Mouse (Mus musculus): Measurements from ENCODE around the gene Rab30. TPM values are rescaled to one million over a fixed set of nuclear protein-coding genes. Genes with fewer than 3 reads are reported as not detected.
A peak's percentile ranks its signal among the peaks of the same experiment; 100 is the strongest.

The Rab30 gene
- polyA plus RNA-seq, 1 experiment, result 23.0 TPM

- DNase-seq, result no peak
- TF ChIP-seq POLR2A (IDR thresholded peaks at IDR 0.05; ENCODE audit: borderline replicate concordance, insufficient read depth, low read length) (no peak), CTCF (IDR thresholded peaks at IDR 0.05; ENCODE audit: borderline replicate concordance, insufficient read depth, low read depth, low read length) (no peak)
- Histone ChIP-seq H3K4me3 (replicated peaks; ENCODE audit: insufficient read depth, low read depth, low read length) (no peak overlapping the region), H3K4me1 (ENCODE audit: control insufficient read depth, insufficient read depth, low read length) (peaks cover 4% of the 10 kb centered on the region; the same call in 1 of the 2 replicates), H3K27ac (ENCODE audit: insufficient read depth, low read length) (no peak overlapping the region), H3K27me3 (ENCODE audit: control insufficient read depth, insufficient read depth, low read length) (no peaks in the 10 kb centered on the region)
- 91% methylated on average over 11 of the region's 11 CpGs for WGBS
These were observed 78.3 kb downstream of the Rab30 start for GRCm38 (mm10) chr7:92819656-92820055.

GRCm38 (mm10) chr7:92820410-92820809 is 79.0 kb downstream of the Rab30 start:
- DNase-seq, result no peak
- TF ChIP-seq CTCF (IDR thresholded peaks at IDR 0.05; ENCODE audit: borderline replicate concordance, insufficient read depth, low read depth, low read length), result no peak
- no peak for TF ChIP-seq POLR2A (IDR thresholded peaks at IDR 0.05; ENCODE audit: borderline replicate concordance, insufficient read depth, low read length)
- WGBS, result 84% methylated on average over 1 of the region's 1 CpGs
- Histone ChIP-seq H3K27ac (ENCODE audit: insufficient read depth, low read length) (no peak overlapping the region; the same call in 1 of the 2 replicates), H3K4me1 (ENCODE audit: control insufficient read depth, insufficient read depth, low read length) (peaks cover 4% of the 10 kb centered on the region; the same call in 1 of the 2 replicates), H3K4me3 (replicated peaks; ENCODE audit: insufficient read depth, low read depth, low read length) (no peak overlapping the region), H3K27me3 (ENCODE audit: control insufficient read depth, insufficient read depth, low read length) (no peaks in the 10 kb centered on the region)

DNA sequence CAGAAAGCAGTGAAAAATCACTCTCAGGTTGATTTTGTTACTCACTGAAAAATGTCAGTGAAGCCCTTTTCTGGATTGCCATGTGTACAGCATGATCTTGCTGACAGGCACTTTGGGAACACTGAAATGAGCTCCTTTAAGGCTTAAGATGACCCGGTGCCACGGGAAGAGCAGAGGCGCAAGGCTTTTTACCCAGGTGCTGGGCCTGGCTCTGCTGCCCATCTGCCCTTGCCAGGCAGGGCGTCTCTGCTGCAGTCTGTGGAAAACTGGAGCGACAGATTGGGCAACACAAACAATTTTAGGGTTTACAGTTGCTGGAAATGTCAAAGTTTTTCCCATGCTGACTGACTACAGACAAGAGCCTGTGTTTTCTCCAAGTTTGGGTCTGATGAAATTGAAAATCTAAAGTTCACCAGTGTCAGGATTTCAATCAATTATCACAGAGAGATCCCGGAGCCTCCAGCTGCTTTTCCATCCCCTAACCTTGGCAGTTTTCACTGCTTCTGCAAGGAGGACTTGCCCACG is 79.6 kb downstream of the Rab30 start:
- Histone ChIP-seq H3K27ac (ENCODE audit: insufficient read depth, low read length) (peak overlapping the region; percentile 19; the same call in 1 of the 2 replicates), H3K4me1 (ENCODE audit: control insufficient read depth, insufficient read depth, low read length) (peaks cover 4% of the 10 kb centered on the region; the same call in 1 of the 2 replicates), H3K27me3 (ENCODE audit: control insufficient read depth, insufficient read depth, low read length) (no peaks in the 10 kb centered on the region), H3K4me3 (replicated peaks; ENCODE audit: insufficient read depth, low read depth, low read length) (no peak overlapping the region)
- TF ChIP-seq POLR2A (IDR thresholded peaks at IDR 0.05; ENCODE audit: borderline replicate concordance, insufficient read depth, low read length) (no peak), CTCF (IDR thresholded peaks at IDR 0.05; ENCODE audit: borderline replicate concordance, insufficient read depth, low read depth, low read length) (no peak)
- DNase-seq, result peak; percentile 48 to 49
- WGBS, result 9% methylated on average over 7 of the region's 7 CpGs

GRCm38 (mm10) chr7:92821871-92822270 is 80.5 kb downstream of the Rab30 start:
- H3K4me1 ChIP-seq (ENCODE audit: control insufficient read depth, insufficient read depth, low read length), result peaks cover 4% of the 10 kb centered on the region; the same call in 1 of the 2 replicates
- TF ChIP-seq CTCF (IDR thresholded peaks at IDR 0.05; ENCODE audit: borderline replicate concordance, insufficient read depth, low read depth, low read length) (no peak), POLR2A (IDR thresholded peaks at IDR 0.05; ENCODE audit: borderline replicate concordance, insufficient read depth, low read length) (no peak)
- no peak for DNase-seq
- no peak overlapping the region for H3K4me3 ChIP-seq (replicated peaks; ENCODE audit: insufficient read depth, low read depth, low read length)
- H3K27me3 ChIP-seq (ENCODE audit: control insufficient read depth, insufficient read depth, low read length), result no peaks in the 10 kb centered on the region
- no peak overlapping the region for H3K27ac ChIP-seq (ENCODE audit: insufficient read depth, low read length)
- 56% methylated on average over 4 of the region's 4 CpGs for WGBS

DNA sequence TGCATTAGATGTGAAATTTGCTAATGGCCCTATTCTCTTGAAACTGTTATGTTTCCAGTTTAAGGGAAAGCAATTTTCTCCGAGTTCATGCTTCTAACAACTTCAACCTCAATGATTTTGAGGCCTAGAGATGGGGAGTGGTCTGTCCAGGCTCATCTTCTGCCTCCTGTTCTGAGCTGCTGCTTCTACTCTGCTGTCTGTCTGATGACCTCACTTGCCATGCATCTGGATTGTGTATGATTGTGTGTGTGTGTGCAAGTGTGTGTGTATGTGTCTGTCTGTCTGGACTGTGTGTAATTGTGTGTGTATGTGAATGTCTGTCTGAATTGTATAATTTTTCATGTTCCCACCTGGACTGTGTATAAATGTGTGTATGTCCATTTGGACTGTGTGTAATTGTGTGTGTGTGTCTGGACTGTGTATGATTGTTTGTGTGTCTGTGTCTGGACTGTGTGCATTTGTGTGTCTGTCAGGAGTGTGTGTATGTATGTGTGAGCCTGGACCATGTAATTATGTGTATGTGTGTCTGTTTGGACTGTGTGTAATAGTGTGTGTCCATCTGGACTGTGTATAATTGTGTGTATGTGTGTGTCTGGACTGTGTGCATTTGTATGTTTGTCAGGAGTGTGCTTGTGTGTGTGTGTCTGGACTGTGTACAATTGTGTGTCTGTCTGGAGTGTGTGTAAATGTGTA is 81.2 kb downstream of the Rab30 start:
- WGBS, result 59% methylated on average over 1 of the region's 1 CpGs
- no peak for TF ChIP-seq CTCF (IDR thresholded peaks at IDR 0.05; ENCODE audit: borderline replicate concordance, insufficient read depth, low read depth, low read length)
- no peak for TF ChIP-seq POLR2A (IDR thresholded peaks at IDR 0.05; ENCODE audit: borderline replicate concordance, insufficient read depth, low read length)
- no peaks in the 10 kb centered on the region for H3K27me3 ChIP-seq (ENCODE audit: control insufficient read depth, insufficient read depth, low read length)

GRCm38 (mm10) chr7:92826248-92826647 is 84.8 kb downstream of the Rab30 start:
- no peak for TF ChIP-seq CTCF (IDR thresholded peaks at IDR 0.05; ENCODE audit: borderline replicate concordance, insufficient read depth, low read depth, low read length)
- TF ChIP-seq POLR2A (IDR thresholded peaks at IDR 0.05; ENCODE audit: borderline replicate concordance, insufficient read depth, low read length), result no peak
- WGBS, result 97% methylated on average over 3 of the region's 3 CpGs
- Histone ChIP-seq H3K4me1 (ENCODE audit: control insufficient read depth, insufficient read depth, low read length) (peaks cover 4% of the 10 kb centered on the region; the same call in 1 of the 2 replicates), H3K27me3 (ENCODE audit: control insufficient read depth, insufficient read depth, low read length) (no peaks in the 10 kb centered on the region), H3K27ac (ENCODE audit: insufficient read depth, low read length) (no peak overlapping the region), H3K4me3 (replicated peaks; ENCODE audit: insufficient read depth, low read depth, low read length) (no peak overlapping the region)
- no peak for DNase-seq

More for the DNA sequence above, 81.2 kb downstream of the Rab30 start:
- H3K27ac ChIP-seq (ENCODE audit: insufficient read depth, low read length), result no peak overlapping the region
- no peak overlapping the region for H3K4me3 ChIP-seq (replicated peaks; ENCODE audit: insufficient read depth, low read depth, low read length)
- no peak for DNase-seq
- peaks cover 4% of the 10 kb centered on the region; the same call in 1 of the 2 replicates for H3K4me1 ChIP-seq (ENCODE audit: control insufficient read depth, insufficient read depth, low read length)

DNA sequence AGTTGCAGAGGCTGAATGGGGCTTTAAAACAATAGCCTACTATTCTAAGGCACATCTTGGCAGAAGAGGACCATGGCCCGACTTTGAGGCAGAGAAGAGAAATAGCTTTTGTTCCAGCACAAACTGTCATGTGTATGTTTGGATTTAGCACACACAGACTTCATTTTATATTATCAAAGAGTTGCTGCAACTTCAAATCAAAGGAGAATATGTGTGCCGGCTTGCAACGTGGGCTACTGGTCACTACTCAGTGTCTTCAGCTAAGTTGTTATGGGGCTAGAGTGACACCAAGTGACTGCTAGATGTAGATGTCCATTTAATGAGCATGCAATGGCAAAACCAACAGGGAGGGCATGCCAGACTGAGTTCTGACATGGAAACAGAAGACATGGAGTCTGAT is 86.6 kb downstream of the Rab30 start:
- DNase-seq, result peak in 1 of 2 experiments; percentile 61
- Histone ChIP-seq H3K27ac (ENCODE audit: insufficient read depth, low read length) (no peak overlapping the region), H3K4me1 (ENCODE audit: control insufficient read depth, insufficient read depth, low read length) (no peaks in the 10 kb centered on the region), H3K27me3 (ENCODE audit: control insufficient read depth, insufficient read depth, low read length) (no peaks in the 10 kb centered on the region), H3K4me3 (replicated peaks; ENCODE audit: insufficient read depth, low read depth, low read length) (no peak overlapping the region)
- TF ChIP-seq CTCF (IDR thresholded peaks at IDR 0.05; ENCODE audit: borderline replicate concordance, insufficient read depth, low read depth, low read length) (peak; percentile 64), POLR2A (IDR thresholded peaks at IDR 0.05; ENCODE audit: borderline replicate concordance, insufficient read depth, low read length) (no peak)
- WGBS, result 6% methylated on average over 3 of the region's 3 CpGs

DNA sequence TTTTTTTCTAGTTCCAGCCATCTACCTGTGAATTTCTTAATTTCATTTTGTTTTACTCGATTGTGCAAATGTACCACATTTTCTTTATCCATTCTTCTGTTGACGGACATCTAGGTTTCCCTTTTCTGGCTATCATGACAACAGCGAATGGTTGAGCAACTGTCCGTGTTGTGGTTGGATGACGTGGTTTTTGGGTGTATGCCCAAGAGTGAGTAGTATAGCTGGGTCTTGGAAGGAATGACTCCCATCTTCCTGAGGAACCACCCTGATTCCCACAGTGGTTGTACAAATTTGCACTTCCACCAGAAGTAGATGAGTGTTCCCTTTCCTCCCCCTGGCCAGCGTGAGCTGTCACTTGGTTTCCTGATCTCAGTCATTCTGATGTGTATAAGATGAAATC is 91.0 kb downstream of the Rab30 start:
- H3K4me1 ChIP-seq (ENCODE audit: control insufficient read depth, insufficient read depth, low read length), result no peaks in the 10 kb centered on the region
- 85% methylated on average over 6 of the region's 6 CpGs for WGBS
- no peaks in the 10 kb centered on the region for H3K27me3 ChIP-seq (ENCODE audit: control insufficient read depth, insufficient read depth, low read length)
- no peak for DNase-seq
- no peak overlapping the region for H3K4me3 ChIP-seq (replicated peaks; ENCODE audit: insufficient read depth, low read depth, low read length)
- no peak for TF ChIP-seq POLR2A (IDR thresholded peaks at IDR 0.05; ENCODE audit: borderline replicate concordance, insufficient read depth, low read length)
- TF ChIP-seq CTCF (IDR thresholded peaks at IDR 0.05; ENCODE audit: borderline replicate concordance, insufficient read depth, low read depth, low read length), result no peak
- no peak overlapping the region for H3K27ac ChIP-seq (ENCODE audit: insufficient read depth, low read length)

Measured in cerebellum, adult 2 months (tissue).